Mouse (Mus musculus) liver, embryonic 14.5 days (tissue): Measurements from ENCODE around the gene Uhmk1. TPM values are rescaled to one million over a fixed set of nuclear protein-coding genes. Genes with fewer than 3 reads are reported as not detected.

Experiments
- ATAC-seq: fragments of 200-750 bp; cut with Nextera tagmentation; 2 replicates; pipeline ENCODE4 v1.8.0; 2017; ENCODE audit warnings: moderate number of reproducible peaks, mild to moderate bottlenecking, moderate library complexity; ENCODE audit not compliant: insufficient read depth
- DNase-seq, 3 experiments: peaks; one replicate each; pipeline ENCODE4 v3.0.0-alpha.2; 2012 to 2013; ENCODE audit warnings: low read depth in 3 of 3, low spot score in 3 of 3
- H3K27ac ChIP-seq: fragments of 300-500 bp; sonication (generic); 2 replicates; pipeline ENCODE4 v1.5.1; 2014; ENCODE audit warnings: moderate library complexity, mild to moderate bottlenecking, control low read depth, inconsistent platforms
- H3K27me3 ChIP-seq: fragments of 300-500 bp; sonication (generic); 2 replicates; pipeline ENCODE4 v1.6.1; 2014; ENCODE audit warnings: mild to moderate bottlenecking, low read length, moderate library complexity; ENCODE audit not compliant: control insufficient read depth, insufficient read depth
- H3K36me3 ChIP-seq: fragments of 300-500 bp; sonication (generic); replicated peaks from 2 replicates; pipeline ENCODE4 v1.6.1; 2014; ENCODE audit warnings: low read depth; ENCODE audit not compliant: control insufficient read depth, insufficient read depth
- H3K4me1 ChIP-seq, 2 experiments: fragments of 200-500 bp in 1 of 2; fragments of 300-500 bp in 1 of 2; sonication (generic) in 1 of 2; replicated peaks; 2 replicates each; pipeline ENCODE4 v1.6.1; 2012 to 2014; ENCODE audit warnings: antibody characterized with exemption in 1 of 2, inconsistent platforms in 1 of 2, low read length in 1 of 2; ENCODE audit not compliant: control insufficient read depth in 2 of 2, insufficient read depth in 2 of 2
- H3K4me2 ChIP-seq: fragments of 300-500 bp; sonication (generic); 2 replicates; pipeline ENCODE4 v1.6.1; 2014; ENCODE audit warnings: low read depth, mild to moderate bottlenecking, control low read depth, moderate library complexity
- H3K4me3 ChIP-seq, 2 experiments: fragments of 200-500 bp in 1 of 2; fragments of 300-500 bp in 1 of 2; sonication (generic) in 1 of 2; 2 replicates each; pipeline ENCODE4 v1.5.1; 2012 to 2014; ENCODE audit warnings: low read depth in 2 of 2, low read length in 2 of 2, mild to moderate bottlenecking in 2 of 2, control low read depth in 1 of 2, inconsistent platforms in 1 of 2, moderate library complexity in 1 of 2; ENCODE audit not compliant: insufficient read depth in 1 of 2
- H3K9ac ChIP-seq: fragments of 300-500 bp; sonication (generic); replicated peaks from 2 replicates; pipeline ENCODE4 v1.6.1; 2014; ENCODE audit warnings: mild to moderate bottlenecking, control low read depth, moderate library complexity
- H3K9me3 ChIP-seq: fragments of 300-500 bp; sonication (generic); 2 replicates; pipeline ENCODE4 v1.6.1; 2016; ENCODE audit warnings: low read length, mixed read lengths; ENCODE audit not compliant: control insufficient read depth
- CTCF ChIP-seq: IDR thresholded peaks from 2 replicates; pipeline ENCODE4 v1.5.1; 2016; ENCODE audit warnings: antibody characterized with exemption, low read depth, control low read depth
- EP300 ChIP-seq: IDR thresholded peaks from 2 replicates; pipeline ENCODE4 v1.6.1; 2016; ENCODE audit warnings: antibody characterized with exemption, low read depth
- WGBS: fragments of 180-500 bp; shearing (Covaris S2); extraction: QIAGEN DNeasy Blood & Tissue Kit; methylation state at CpG from one replicate; pipeline ENCODE4 v1.1.7; 2014; ENCODE audit not compliant: insufficient replicate concordance; 5-methylcytosine and 5-hydroxymethylcytosine counted together
- polyA plus RNA-seq, 2 experiments: library from polyadenylated mRNA; depleted of rRNA in 1 of 2; stranded (reverse) in 1 of 2; unstranded in 1 of 2; fragments of >200 nt; fragmentation: Nextera tagmentation in 1 of 2; extraction: Ambion mirVana in 1 of 2; gene quantifications; 2 replicates each; pipeline versions ENCODE4 v1.2.1 to v1.2.3; 2012 to 2014

Gene Uhmk1
- polyA plus RNA-seq, 2 experiments: 8.4 to 9.3 TPM

GRCm38 (mm10) chr1:170160397-170160938 lies 54.7 kb downstream of the Uhmk1 start:
- Histone ChIP-seq H3K9me3 (no peaks in the 10 kb centered on the region), H3K4me3 (no peak overlapping the region), H3K36me3 (peaks cover 22% of the 10 kb centered on the region), H3K4me2 (no peak overlapping the region), H3K27ac (no peak overlapping the region), H3K27me3 (no peaks in the 10 kb centered on the region), H3K9ac (no peak overlapping the region), H3K4me1 (no peaks in the 10 kb centered on the region)
- TF ChIP-seq CTCF (no peak), EP300 (no peak)
- 59% methylated on average over 3 of the region's 3 CpGs for WGBS
- DNase-seq (no peak), ATAC-seq (no peak)

DNA sequence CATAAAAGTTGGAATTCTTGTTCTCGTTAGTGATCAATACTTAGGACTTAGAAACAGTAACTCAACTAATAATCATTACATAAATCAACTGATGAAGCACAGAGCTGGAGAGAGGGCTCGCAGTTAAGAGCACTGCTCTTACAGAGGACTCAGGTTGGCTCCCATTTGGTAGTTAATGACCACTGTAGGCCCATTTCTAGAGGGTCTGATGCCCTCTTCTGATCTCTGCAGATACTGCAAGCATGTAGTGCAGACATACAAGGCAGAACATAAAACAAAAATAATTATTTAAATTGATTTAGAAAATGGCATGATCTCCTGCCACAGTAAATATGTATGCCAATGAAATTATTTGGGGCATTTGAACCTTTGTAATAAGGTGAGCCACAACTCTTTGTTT lies 55.5 kb downstream of the Uhmk1 start:
- H3K27me3 ChIP-seq: no peaks in the 10 kb centered on the region
- H3K9ac ChIP-seq: no peak overlapping the region
- H3K4me1 ChIP-seq: no peaks in the 10 kb centered on the region
- H3K4me3 ChIP-seq: no peak overlapping the region
- H3K27ac ChIP-seq: no peak overlapping the region
- no peak overlapping the region for H3K4me2 ChIP-seq
- WGBS: 71% methylated on average over 2 of the region's 2 CpGs
- TF ChIP-seq EP300: no peak
- no peak for TF ChIP-seq CTCF
- ATAC-seq (no peak), DNase-seq (no peak)
- peaks cover 24% of the 10 kb centered on the region for H3K36me3 ChIP-seq
- H3K9me3 ChIP-seq: no peaks in the 10 kb centered on the region

- 83% methylated on average over 5 of the region's 5 CpGs for WGBS
- no peak overlapping the region for H3K4me2 ChIP-seq
- peaks cover 20% of the 10 kb centered on the region for H3K36me3 ChIP-seq
- no peak for DNase-seq
- ATAC-seq: no peak
- no peak overlapping the region for H3K9ac ChIP-seq
- no peaks in the 10 kb centered on the region for H3K9me3 ChIP-seq
- no peak overlapping the region for H3K4me3 ChIP-seq
- H3K4me1 ChIP-seq: no peaks in the 10 kb centered on the region
- TF ChIP-seq EP300: no peak
- TF ChIP-seq CTCF: no peak
- H3K27me3 ChIP-seq: no peaks in the 10 kb centered on the region
- H3K27ac ChIP-seq: no peak overlapping the region
These were observed 59.4 kb downstream of the Uhmk1 start for GRCm38 (mm10) chr1:170155761-170156160.

- Histone ChIP-seq H3K9me3 (no peaks in the 10 kb centered on the region), H3K36me3 (peaks cover 20% of the 10 kb centered on the region), H3K4me1 (no peaks in the 10 kb centered on the region), H3K4me2 (no peak overlapping the region), H3K27ac (no peak overlapping the region), H3K4me3 (no peak overlapping the region), H3K9ac (no peak overlapping the region), H3K27me3 (no peaks in the 10 kb centered on the region)
- no peak for TF ChIP-seq EP300
- TF ChIP-seq CTCF: peak; percentile 52; the same call in 1 of the 2 replicates
- WGBS: 73% methylated on average over 2 of the region's 2 CpGs
- ATAC-seq: no peak
- no peak for DNase-seq
These were observed 59.9 kb downstream of the Uhmk1 start for GRCm38 (mm10) chr1:170155298-170155697.

GRCm38 (mm10) chr1:170153986-170154385 lies 61.2 kb downstream of the Uhmk1 start:
- 89% methylated on average over 8 of the region's 8 CpGs for WGBS
- H3K4me2 ChIP-seq: no peak overlapping the region
- H3K4me1 ChIP-seq: peaks cover 0 to 6% of the 10 kb centered on the region in 2 experiments
- no peak overlapping the region for H3K27ac ChIP-seq
- TF ChIP-seq CTCF (no peak), EP300 (no peak)
- DNase-seq: no peak
- no peaks in the 10 kb centered on the region for H3K27me3 ChIP-seq
- no peaks in the 10 kb centered on the region for H3K9me3 ChIP-seq
- H3K36me3 ChIP-seq: peaks cover 21% of the 10 kb centered on the region
- H3K9ac ChIP-seq: no peak overlapping the region
- no peak for ATAC-seq
- no peak overlapping the region for H3K4me3 ChIP-seq
